Mouse (Mus musculus) intestine, embryonic 16.5 days (tissue): ENCODE results near the gene Nav2. TPM values are rescaled to one million over a fixed set of nuclear protein-coding genes. Genes with fewer than 3 reads are reported as not detected.

Experiments used
- ATAC-seq: fragments of 200-750 bp; cut with Nextera tagmentation; 2 replicates; pipeline ENCODE4 v1.8.0; 2017; ENCODE audit warnings: moderate TSS enrichment, moderate library complexity
- H3K27ac ChIP-seq: fragments of 300-500 bp; sonication (generic); 2 replicates; pipeline ENCODE4 v1.5.1; 2014; ENCODE audit warnings: mild to moderate bottlenecking, low read length
- H3K27me3 ChIP-seq: fragments of 300-500 bp; sonication (generic); replicated peaks from 2 replicates; pipeline ENCODE4 v1.6.1; 2014; ENCODE audit warnings: low read length, control low read depth, mixed read lengths; ENCODE audit not compliant: control insufficient read depth, insufficient read depth
- H3K36me3 ChIP-seq: fragments of 300-500 bp; sonication (generic); 2 replicates; pipeline ENCODE4 v1.6.1; 2014; ENCODE audit warnings: low read length, control low read depth; ENCODE audit not compliant: control insufficient read depth, insufficient read depth
- H3K4me1 ChIP-seq: fragments of 300-500 bp; sonication (generic); 2 replicates; pipeline ENCODE4 v1.6.1; 2014; ENCODE audit warnings: low read length, control low read depth, mixed read lengths; ENCODE audit not compliant: control insufficient read depth, insufficient read depth
- H3K4me2 ChIP-seq: fragments of 300-500 bp; sonication (generic); 2 replicates; pipeline ENCODE4 v1.6.1; 2014; ENCODE audit warnings: low read depth, low read length, control low read depth
- H3K4me3 ChIP-seq: fragments of 300-500 bp; sonication (generic); 2 replicates; pipeline ENCODE4 v1.5.1; 2014; ENCODE audit warnings: mild to moderate bottlenecking, low read length
- H3K9ac ChIP-seq: fragments of 300-500 bp; sonication (generic); 2 replicates; pipeline ENCODE4 v1.6.1; 2014; ENCODE audit warnings: low read depth, low read length
- H3K9me3 ChIP-seq: fragments of 300-500 bp; sonication (generic); 2 replicates; pipeline ENCODE4 v1.6.1; 2016; ENCODE audit warnings: low read length, control low read depth; ENCODE audit not compliant: control insufficient read depth
- WGBS: fragments of 180-500 bp; shearing (Covaris S2); extraction: QIAGEN DNeasy Blood & Tissue Kit; methylation state at CpG from one replicate; pipeline ENCODE4 v1.1.7; 2014; 5-methylcytosine and 5-hydroxymethylcytosine counted together
- polyA plus RNA-seq: library from polyadenylated mRNA; unstranded; fragments of >200 nt; fragmentation: Nextera tagmentation; extraction: Ambion mirVana; gene quantifications from 2 replicates; pipeline ENCODE4 v1.2.1, GENCODE M21; 2015

Gene Nav2
- polyA plus RNA-seq, 1 experiment from 2014 or later = 15.3 TPM

- Histone ChIP-seq H3K9me3 (no peaks in the 10 kb centered on the region), H3K27me3 (no peaks in the 10 kb centered on the region), H3K4me3 (no peak overlapping the region), H3K4me2 (no peak overlapping the region), H3K4me1 (no peaks in the 10 kb centered on the region), H3K36me3 (no peaks in the 10 kb centered on the region), H3K27ac (no peak overlapping the region), H3K9ac (no peak overlapping the region)
- WGBS = 56% methylated on average over 10 of the region's 10 CpGs
- ATAC-seq = no peak; the same call in 1 of the 2 replicates
These were observed 90.1 kb downstream of the Nav2 start for GRCm38 (mm10) chr7:48998595-48998994.

DNA sequence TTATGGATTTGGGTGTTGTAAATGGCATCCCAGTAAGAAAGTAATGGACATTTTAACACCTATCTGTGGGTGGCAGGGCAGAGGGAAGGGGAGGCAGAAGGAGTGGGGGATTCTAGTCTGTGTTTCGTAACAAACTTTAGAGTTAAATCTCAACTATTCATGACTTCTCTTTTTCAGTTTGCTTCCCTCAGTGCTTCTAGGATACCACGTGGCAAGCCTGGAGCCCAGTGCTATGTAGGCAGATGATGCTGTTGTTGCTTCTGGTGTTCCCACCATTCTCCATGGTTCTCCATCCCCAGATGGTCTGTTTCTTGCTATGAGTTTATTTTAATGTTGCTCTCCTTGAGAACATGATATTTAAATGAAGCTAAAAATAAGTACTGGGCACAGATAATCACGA lies 92.3 kb downstream of the Nav2 start:
- H3K4me3 ChIP-seq = no peak overlapping the region
- H3K9ac ChIP-seq = no peak overlapping the region
- H3K4me2 ChIP-seq = no peak overlapping the region
- no peaks in the 10 kb centered on the region for H3K36me3 ChIP-seq
- ATAC-seq = no peak
- H3K27ac ChIP-seq = no peak overlapping the region
- no peaks in the 10 kb centered on the region for H3K27me3 ChIP-seq
- WGBS = 68% methylated on average over 3 of the region's 3 CpGs
- H3K9me3 ChIP-seq = no peaks in the 10 kb centered on the region
- no peaks in the 10 kb centered on the region for H3K4me1 ChIP-seq

DNA sequence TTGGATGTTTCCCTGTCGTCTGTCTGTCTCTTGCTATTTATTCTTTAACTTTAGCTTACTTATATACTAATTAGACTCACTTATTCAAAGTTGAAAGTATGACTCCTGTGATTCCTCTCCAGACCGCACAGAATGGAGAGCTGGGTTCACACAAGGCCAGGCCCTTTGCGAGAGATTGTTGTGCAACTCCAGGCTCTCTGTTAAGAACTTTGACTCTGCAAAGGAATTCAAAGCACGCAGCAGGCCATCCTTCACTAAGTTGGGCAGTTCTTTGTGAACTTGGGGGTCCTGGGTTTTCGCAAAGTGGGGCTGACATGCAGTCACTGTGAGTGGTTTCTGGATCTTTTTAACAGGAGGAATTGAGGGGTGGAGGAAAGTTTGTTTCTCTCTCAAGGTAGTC lies 95.9 kb downstream of the Nav2 start:
- Histone ChIP-seq H3K9me3 (no peaks in the 10 kb centered on the region), H3K9ac (no peak overlapping the region), H3K4me2 (no peak overlapping the region), H3K36me3 (no peaks in the 10 kb centered on the region), H3K4me3 (no peak overlapping the region), H3K27me3 (no peaks in the 10 kb centered on the region), H3K27ac (no peak overlapping the region), H3K4me1 (no peaks in the 10 kb centered on the region)
- WGBS = 54% methylated on average over 5 of the region's 5 CpGs
- ATAC-seq = no peak

GRCm38 (mm10) chr7:49006886-49007285 lies 98.4 kb downstream of the Nav2 start:
- ATAC-seq = no peak
- Histone ChIP-seq H3K36me3 (no peaks in the 10 kb centered on the region), H3K27ac (no peak overlapping the region), H3K4me1 (no peaks in the 10 kb centered on the region), H3K4me3 (no peak overlapping the region), H3K9ac (no peak overlapping the region), H3K9me3 (no peaks in the 10 kb centered on the region), H3K4me2 (no peak overlapping the region), H3K27me3 (no peaks in the 10 kb centered on the region)
- WGBS = 30% methylated on average over 7 of the region's 7 CpGs

DNA sequence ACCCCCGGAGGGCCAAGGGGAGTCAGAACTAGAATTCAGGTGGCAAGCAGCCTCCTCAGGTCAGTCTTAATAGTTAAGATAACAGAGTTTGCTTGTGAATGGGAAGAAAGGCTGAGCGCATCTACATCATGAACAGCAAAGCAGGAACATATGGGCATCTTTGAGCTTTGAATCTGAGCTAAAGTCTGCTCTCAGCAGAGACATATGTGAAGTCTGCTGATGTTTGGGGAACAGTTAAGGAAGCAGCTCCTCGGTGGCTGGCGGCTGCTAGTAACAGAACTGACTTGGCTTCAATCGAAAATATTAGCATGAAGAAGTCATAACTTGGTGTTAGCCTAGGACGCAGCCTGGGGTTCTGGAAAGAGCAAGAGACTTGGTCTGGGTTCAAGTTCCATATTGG lies 102.2 kb downstream of the Nav2 start:
- Histone ChIP-seq H3K27ac (no peak overlapping the region), H3K9ac (no peak overlapping the region), H3K9me3 (no peaks in the 10 kb centered on the region), H3K4me3 (no peak overlapping the region), H3K4me2 (no peak overlapping the region), H3K27me3 (no peaks in the 10 kb centered on the region), H3K36me3 (no peaks in the 10 kb centered on the region), H3K4me1 (no peaks in the 10 kb centered on the region)
- ATAC-seq = no peak
- 92% methylated on average over 6 of the region's 6 CpGs for WGBS

DNA sequence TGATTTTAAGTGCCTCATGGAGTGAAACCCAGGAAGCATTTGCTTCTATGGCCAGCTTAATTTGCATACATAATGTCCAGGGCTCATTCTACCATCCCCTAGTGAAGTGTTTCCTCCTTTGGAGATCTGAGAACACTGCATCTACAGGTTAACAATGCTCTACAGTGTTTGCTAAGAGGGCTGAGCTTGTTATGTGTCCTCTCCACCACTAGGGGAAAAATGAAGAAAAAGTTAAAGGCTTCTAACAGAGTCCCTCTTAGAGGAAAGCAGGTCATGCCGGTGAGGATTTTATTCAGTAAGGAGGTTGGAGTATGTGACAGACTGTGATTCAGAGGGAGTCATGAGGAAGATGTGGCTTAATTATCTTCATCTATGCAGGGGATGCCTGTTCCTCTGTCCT lies 103.5 kb downstream of the Nav2 start:
- H3K36me3 ChIP-seq = no peaks in the 10 kb centered on the region
- H3K4me1 ChIP-seq = no peaks in the 10 kb centered on the region
- no peak overlapping the region for H3K4me3 ChIP-seq
- no peak for ATAC-seq
- H3K27me3 ChIP-seq = no peaks in the 10 kb centered on the region
- no peak overlapping the region for H3K9ac ChIP-seq
- no peak overlapping the region for H3K27ac ChIP-seq
- WGBS = 67% methylated on average over 1 of the region's 1 CpGs
- no peak overlapping the region for H3K4me2 ChIP-seq
- H3K9me3 ChIP-seq = no peaks in the 10 kb centered on the region

DNA sequence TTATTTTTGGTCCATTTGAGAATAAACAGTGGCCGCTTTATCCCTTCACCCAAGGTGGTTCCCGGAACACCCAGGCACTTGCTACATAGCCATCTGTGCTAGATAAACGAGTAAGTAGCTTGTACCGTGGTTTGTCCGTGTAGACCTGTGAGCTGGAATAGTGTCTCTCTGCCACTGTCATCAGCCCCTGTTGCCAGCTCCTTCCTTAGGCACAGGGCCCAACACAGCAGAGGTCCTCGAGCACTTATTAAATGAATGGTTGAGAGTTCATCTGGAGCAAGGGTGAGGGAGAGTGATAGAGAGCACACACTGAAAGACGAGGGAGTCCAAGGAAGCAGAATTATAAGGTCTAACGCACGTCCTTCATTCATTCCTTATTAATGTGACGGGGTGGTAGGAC lies 106.0 kb downstream of the Nav2 start:
- no peak for ATAC-seq
- no peak overlapping the region for H3K4me3 ChIP-seq
- no peak overlapping the region for H3K27ac ChIP-seq
- no peak overlapping the region for H3K4me2 ChIP-seq
- H3K9ac ChIP-seq = no peak overlapping the region
- WGBS = 87% methylated on average over 10 of the region's 10 CpGs
- no peaks in the 10 kb centered on the region for H3K9me3 ChIP-seq
- H3K27me3 ChIP-seq = no peaks in the 10 kb centered on the region
- H3K4me1 ChIP-seq = no peaks in the 10 kb centered on the region
- H3K36me3 ChIP-seq = no peaks in the 10 kb centered on the region

GRCm38 (mm10) chr7:49015297-49015696 lies 106.8 kb downstream of the Nav2 start:
- Histone ChIP-seq H3K9ac (no peak overlapping the region), H3K36me3 (no peaks in the 10 kb centered on the region), H3K4me1 (no peaks in the 10 kb centered on the region), H3K4me3 (no peak overlapping the region), H3K27ac (no peak overlapping the region), H3K27me3 (no peaks in the 10 kb centered on the region), H3K4me2 (no peak overlapping the region), H3K9me3 (no peaks in the 10 kb centered on the region)
- ATAC-seq = no peak
- WGBS = 90% methylated on average over 6 of the region's 6 CpGs

DNA sequence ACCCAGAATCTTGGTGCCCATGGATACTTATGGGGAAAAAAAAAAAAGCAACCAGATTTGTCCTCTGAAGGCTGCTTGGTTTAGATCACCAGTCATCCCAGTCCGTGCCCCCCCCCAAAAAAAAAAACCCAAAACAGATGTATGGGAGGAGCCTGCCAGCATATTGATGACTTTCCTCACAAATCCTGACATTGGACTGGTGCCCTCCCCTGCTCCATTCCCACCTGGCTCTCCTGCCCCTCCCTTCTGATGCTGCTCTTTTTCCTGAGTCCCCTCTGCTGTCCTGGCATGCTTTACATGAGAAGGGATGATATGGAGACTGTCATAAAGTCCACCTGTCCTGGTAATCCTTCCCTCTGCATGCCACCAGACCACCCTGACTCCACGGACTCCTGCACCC lies 107.6 kb downstream of the Nav2 start:
- H3K9me3 ChIP-seq = no peaks in the 10 kb centered on the region
- no peaks in the 10 kb centered on the region; the same call in 1 of the 2 replicates for H3K4me1 ChIP-seq
- H3K4me2 ChIP-seq = no peak overlapping the region
- no peaks in the 10 kb centered on the region for H3K36me3 ChIP-seq
- WGBS = 65% methylated on average over 2 of the region's 2 CpGs
- no peaks in the 10 kb centered on the region for H3K27me3 ChIP-seq
- H3K27ac ChIP-seq = no peak overlapping the region
- no peak overlapping the region for H3K4me3 ChIP-seq
- no peak overlapping the region for H3K9ac ChIP-seq
- no peak for ATAC-seq

GRCm38 (mm10) chr7:49017794-49018193 lies 109.3 kb downstream of the Nav2 start:
- Histone ChIP-seq H3K27ac (no peak overlapping the region), H3K4me2 (no peak overlapping the region), H3K36me3 (no peaks in the 10 kb centered on the region), H3K4me3 (no peak overlapping the region), H3K27me3 (no peaks in the 10 kb centered on the region), H3K9me3 (no peaks in the 10 kb centered on the region), H3K9ac (no peak overlapping the region), H3K4me1 (no peaks in the 10 kb centered on the region; the same call in 1 of the 2 replicates)
- whole genome bisulfite sequencing = 78% methylated on average over 5 of the region's 5 CpGs
- ATAC-seq = no peak
